Comparison of ENCODE assay signal across 23 mouse cellular contexts in the genomic region with DNA sequence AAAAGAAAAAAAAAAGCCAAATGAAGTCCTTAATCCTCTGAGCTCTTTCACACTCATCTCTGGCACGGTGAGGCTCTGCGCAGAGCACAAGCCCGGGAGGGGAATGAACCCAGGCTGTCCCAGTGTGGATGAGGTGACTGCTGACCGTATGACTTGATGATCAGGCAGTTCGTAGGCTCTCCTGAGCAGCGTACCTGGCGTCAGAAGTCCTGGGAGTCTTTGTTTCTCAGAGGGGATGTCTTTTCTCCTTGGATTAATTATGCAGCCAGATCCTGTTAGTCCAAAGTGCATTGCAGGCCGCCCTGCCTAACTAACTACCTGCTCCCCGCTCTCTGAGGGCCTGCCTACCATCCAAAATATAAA. TPM values are rescaled to one million over a fixed set of nuclear protein-coding genes. Genes with fewer than 3 reads are reported as not detected.
DNase-seq lines count a peak whose midpoint lies in the region; ATAC-seq and TF ChIP-seq lines count a peak whose summit lies in the region.
"Had no signal": no experiment of that assay in that cellular context is flagged by ENCODE, and none has a peak within 500 bp of the region (broad histone marks: within the 10 kb centered on the region; RNA-seq: fewer than 3 reads in every experiment).

No protein-coding gene starts in this region.

- no peaks in the 10 kb centered on the region for H3K27me3 ChIP-seq in forebrain, embryonic 15.5 days
- peaks cover 3% of the 10 kb centered on the region; the same call in 1 of the 2 replicates for H3K27me3 ChIP-seq in forebrain, embryonic 12.5 days
- H3K27me3 ChIP-seq in heart, embryonic 14.5 days (ENCODE audit: control insufficient read depth, insufficient read depth, low read length): no peaks in the 10 kb centered on the region
- peaks cover 10% of the 10 kb centered on the region; the same call in 1 of the 2 replicates for H3K27me3 ChIP-seq in heart, embryonic 10.5 days (ENCODE audit: insufficient read depth, poor library complexity, severe bottlenecking)
- no peaks in the 10 kb centered on the region for H3K27me3 ChIP-seq in kidney, adult 2 months (replicated peaks; ENCODE audit: control insufficient read depth, insufficient read depth, low read length)
- no peaks in the 10 kb centered on the region for H3K27me3 ChIP-seq in kidney, embryonic 15.5 days
- H3K27me3 ChIP-seq: embryonic facial prominence, embryonic 15.5 days; heart, embryonic 12.5 days; limb, embryonic 13.5 days; stomach, embryonic 15.5 days had no signal

- no peak for DNase-seq in heart, embryonic 10.5 days (ENCODE audit: low spot score)
- DNase-seq in kidney, adult 2 months: peak; percentile 73
- DNase-seq in kidney, postnatal 25 days: peak; percentile 37 to 77
- no peak for DNase-seq in adrenal gland, postnatal 14 days
- DNase-seq: cerebellum, adult 9-10 months; right cerebral cortex, postnatal 4 days; thymus, adult 18-20 months; thymus, postnatal 36 days had no signal

- ATAC-seq in forebrain, embryonic 15.5 days (replicated peaks): peak; percentile 51
- ATAC-seq in forebrain, embryonic 12.5 days (ENCODE audit: low FRiP score): no peak
- ATAC-seq in heart, embryonic 14.5 days (ENCODE audit: insufficient number of reproducible peaks, insufficient read depth, low FRiP score, low read depth): no peak
- no peak for ATAC-seq in kidney, embryonic 15.5 days (replicated peaks; ENCODE audit: low FRiP score)
- ATAC-seq: CD4-positive, CD25-positive, alpha-beta regulatory T cell, adult 4 months; intestine, postnatal 0 days; liver, embryonic 12.5 days had no signal

- H3K4me2 ChIP-seq in forebrain, embryonic 15.5 days (replicated peaks): no peak overlapping the region
- H3K4me2 ChIP-seq in forebrain, embryonic 12.5 days: no peak overlapping the region
- H3K4me2 ChIP-seq in heart, embryonic 14.5 days (ENCODE audit: low read length): peak overlapping the region; percentile 38
- no peak overlapping the region for H3K4me2 ChIP-seq in kidney, embryonic 15.5 days
- H3K4me2 ChIP-seq: embryonic facial prominence, embryonic 15.5 days; heart, embryonic 12.5 days; hindbrain, embryonic 12.5 days; liver, embryonic 12.5 days; neural tube, embryonic 15.5 days; stomach, embryonic 15.5 days had no signal

- TF ChIP-seq POLR2A in kidney, adult 2 months (IDR thresholded peaks at IDR 0.05; ENCODE audit: low read depth, low read length): no peak

- no peak overlapping the region for H3K9ac ChIP-seq in forebrain, embryonic 15.5 days (replicated peaks)
- H3K9ac ChIP-seq in forebrain, embryonic 12.5 days: no peak overlapping the region
- H3K9ac ChIP-seq in heart, embryonic 14.5 days (ENCODE audit: low read length): 0 out of 2 replicates have a peak overlapping the region, but pooled peaks have one; percentile 41
- H3K9ac ChIP-seq in kidney, embryonic 15.5 days: no peak overlapping the region
- H3K9ac ChIP-seq: embryonic facial prominence, embryonic 15.5 days; heart, embryonic 12.5 days; hindbrain, embryonic 12.5 days; limb, embryonic 13.5 days; liver, embryonic 12.5 days; neural tube, embryonic 15.5 days; stomach, embryonic 15.5 days had no signal

- no peaks in the 10 kb centered on the region for H3K9me3 ChIP-seq in forebrain, embryonic 15.5 days
- H3K9me3 ChIP-seq in forebrain, embryonic 12.5 days: no peaks in the 10 kb centered on the region
- H3K9me3 ChIP-seq in heart, embryonic 14.5 days (ENCODE audit: control insufficient read depth, low read length): no peaks in the 10 kb centered on the region
- no peaks in the 10 kb centered on the region for H3K9me3 ChIP-seq in heart, embryonic 10.5 days
- H3K9me3 ChIP-seq in kidney, embryonic 15.5 days (replicated peaks): no peaks in the 10 kb centered on the region
- H3K9me3 ChIP-seq: embryonic facial prominence, embryonic 15.5 days; heart, embryonic 12.5 days; hindbrain, embryonic 12.5 days; limb, embryonic 13.5 days; liver, embryonic 12.5 days; midbrain, embryonic 10.5 days; neural tube, embryonic 15.5 days; stomach, embryonic 15.5 days had no signal

- no peak overlapping the region for H3K4me3 ChIP-seq in forebrain, embryonic 15.5 days
- H3K4me3 ChIP-seq in forebrain, embryonic 12.5 days (replicated peaks): no peak overlapping the region
- H3K4me3 ChIP-seq in heart, embryonic 14.5 days (ENCODE audit: control insufficient read depth in 1 of 2, insufficient read depth in 1 of 2, low read depth in 1 of 2, low read length in 2 of 2): no peak overlapping the region
- no peak overlapping the region for H3K4me3 ChIP-seq in heart, embryonic 10.5 days
- H3K4me3 ChIP-seq in kidney, adult 2 months (ENCODE audit: insufficient read depth, low read depth, low read length): no peak overlapping the region
- no peak overlapping the region for H3K4me3 ChIP-seq in kidney, embryonic 15.5 days (replicated peaks)
- H3K4me3 ChIP-seq: embryonic facial prominence, embryonic 15.5 days; heart, embryonic 12.5 days; hindbrain, embryonic 12.5 days; layer of hippocampus, adult 2 months; limb, embryonic 13.5 days; liver, embryonic 12.5 days; midbrain, embryonic 10.5 days; neural tube, embryonic 15.5 days; stomach, embryonic 15.5 days had no signal

- no peak overlapping the region for H3K27ac ChIP-seq in forebrain, embryonic 15.5 days (replicated peaks)
- H3K27ac ChIP-seq in forebrain, embryonic 12.5 days: no peak overlapping the region
- H3K27ac ChIP-seq in heart, embryonic 14.5 days (replicated peaks in 1 of 2; ENCODE audit: control insufficient read depth in 1 of 2, insufficient read depth in 1 of 2, low read depth in 2 of 2, low read length in 2 of 2): no peak overlapping the region; a peak in 1 of 4 replicates
- no peak overlapping the region; the same call in 1 of the 2 replicates for H3K27ac ChIP-seq in heart, embryonic 10.5 days
- H3K27ac ChIP-seq in kidney, adult 2 months (ENCODE audit: insufficient read depth, low read depth, low read length): peak overlapping the region; percentile 64
- no peak overlapping the region for H3K27ac ChIP-seq in kidney, embryonic 15.5 days
- H3K27ac ChIP-seq: embryonic facial prominence, embryonic 15.5 days; hindbrain, embryonic 12.5 days; layer of hippocampus, adult 2 months; limb, embryonic 13.5 days; liver, embryonic 12.5 days; neural tube, embryonic 15.5 days; stomach, embryonic 15.5 days had no signal

- H3K36me3 ChIP-seq in forebrain, embryonic 15.5 days: no peaks in the 10 kb centered on the region
- H3K36me3 ChIP-seq in forebrain, embryonic 12.5 days (replicated peaks): no peaks in the 10 kb centered on the region
- H3K36me3 ChIP-seq in heart, embryonic 14.5 days (ENCODE audit: control insufficient read depth, insufficient read depth, low read length): no peaks in the 10 kb centered on the region
- no peaks in the 10 kb centered on the region for H3K36me3 ChIP-seq in heart, embryonic 10.5 days
- no peaks in the 10 kb centered on the region for H3K36me3 ChIP-seq in kidney, adult 2 months (ENCODE audit: control insufficient read depth, insufficient read depth, low read length)
- H3K36me3 ChIP-seq in kidney, embryonic 15.5 days: no peaks in the 10 kb centered on the region
- H3K36me3 ChIP-seq: embryonic facial prominence, embryonic 15.5 days; heart, embryonic 12.5 days; hindbrain, embryonic 12.5 days; limb, embryonic 13.5 days; liver, embryonic 12.5 days; midbrain, embryonic 10.5 days; neural tube, embryonic 15.5 days; stomach, embryonic 15.5 days had no signal

- H3K4me1 ChIP-seq in forebrain, embryonic 15.5 days: peaks cover 10% of the 10 kb centered on the region
- H3K4me1 ChIP-seq in forebrain, embryonic 12.5 days: peaks cover 5% of the 10 kb centered on the region; the same call in 1 of the 2 replicates
- peaks cover 10 to 19% of the 10 kb centered on the region in 2 experiments for H3K4me1 ChIP-seq in heart, embryonic 14.5 days (ENCODE audit: control insufficient read depth in 2 of 2, insufficient read depth in 2 of 2, low read length in 2 of 2)
- H3K4me1 ChIP-seq in heart, embryonic 10.5 days: peaks cover 22% of the 10 kb centered on the region
- peaks cover 42% of the 10 kb centered on the region; the same call in 1 of the 2 replicates for H3K4me1 ChIP-seq in kidney, adult 2 months (ENCODE audit: control insufficient read depth, insufficient read depth, low read length)
- peaks cover 25% of the 10 kb centered on the region for H3K4me1 ChIP-seq in kidney, embryonic 15.5 days
- H3K4me1 ChIP-seq: liver, embryonic 12.5 days had no signal

- no peak for TF ChIP-seq CTCF in kidney, adult 2 months (conservative IDR thresholded peaks at IDR 0.05; ENCODE audit: insufficient read depth, insufficient read length, low read depth, low read length)

- 46% methylated on average over 9 of the region's 9 CpGs for WGBS in forebrain, embryonic 15.5 days
- 64% methylated on average over 9 of the region's 9 CpGs for WGBS in forebrain, embryonic 12.5 days
- WGBS in heart, embryonic 14.5 days: 73% methylated on average over 9 of the region's 9 CpGs
- WGBS in heart, embryonic 10.5 days: 78% methylated on average over 9 of the region's 9 CpGs
- WGBS in kidney, adult 2 months: 59% methylated on average over 9 of the region's 9 CpGs
- 84% methylated on average over 9 of the region's 9 CpGs for WGBS in kidney, embryonic 15.5 days

RNA-seq across cellular contexts. Expression of a gene that starts 22.6 kb away (rescaled TPM):
- 145 and 167 TPM in 2 replicates for polyA plus RNA-seq in forebrain, embryonic 15.5 days (2015; fragmentation: Nextera tagmentation; extraction: Ambion mirVana)
- 211 and 218 TPM in 2 replicates for polyA plus RNA-seq in forebrain, embryonic 12.5 days (2016; fragmentation: Nextera tagmentation; extraction: Ambion mirVana)
- 41.4 and 41.6 TPM in 2 replicates for polyA plus RNA-seq in heart, embryonic 14.5 days (2014; fragmentation: Nextera tagmentation; extraction: Ambion mirVana)
- 53.3 and 61.0 TPM in 2 replicates for polyA plus RNA-seq in heart, embryonic 10.5 days (2016; fragmentation: Nextera tagmentation; extraction: Ambion mirVana)
- 57.2 and 59.8 TPM in 2 replicates for polyA plus RNA-seq in kidney, adult 2 months (2012; rRNA removed)
- polyA plus RNA-seq in kidney, embryonic 15.5 days (2015; fragmentation: Nextera tagmentation; extraction: Ambion mirVana): 40.2 and 42.8 TPM in 2 replicates
- 51.7 and 63.2 TPM in 2 replicates for total RNA-seq in adrenal gland, postnatal 14 days (2021)

Comparison
In these comparisons a context has a peak if more than half of its experiments do, and no peak if none do; other contexts are left out.
1. DNase-seq: peak in kidney, adult 2 months (single experiment) and kidney, postnatal 25 days (2 of 2); none in heart, embryonic 10.5 days (single experiment) and adrenal gland, postnatal 14 days (single experiment).